Mouse (Mus musculus): ENCODE measurements around the gene Nt5dc2. TPM values are rescaled to one million over a fixed set of nuclear protein-coding genes. Genes with fewer than 3 reads are reported as not detected.

Gene Nt5dc2
- polyA plus RNA-seq, 1 experiment, result 322 TPM

DNA sequence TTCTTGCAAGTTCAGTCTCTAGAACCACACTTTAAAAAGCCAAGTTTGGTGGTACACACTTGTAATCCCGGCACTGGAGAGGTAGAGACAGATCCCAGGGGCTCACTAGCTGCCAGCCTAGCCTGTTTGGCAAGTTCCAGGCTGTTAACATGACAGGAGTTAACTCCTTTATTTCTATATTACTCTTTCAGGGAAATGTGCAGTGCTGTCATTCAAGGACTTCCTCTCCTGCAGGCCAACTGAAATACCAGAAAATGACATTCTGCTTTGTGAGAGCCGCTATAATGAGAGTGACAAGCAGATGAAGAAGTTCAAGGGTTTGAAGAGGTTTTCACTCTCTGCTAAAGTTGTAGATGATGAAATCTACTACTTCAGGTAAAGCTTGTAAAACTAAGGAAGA, 25.7 kb upstream of the Nt5dc2 start:
- Histone ChIP-seq H3ac (ENCODE audit: control insufficient read depth, insufficient read length, low read depth) (no peak overlapping the region), H3K79me2 (ENCODE audit: control insufficient read depth, insufficient read depth) (no peaks in the 10 kb centered on the region), H3K4me3 (ENCODE audit: insufficient read depth, poor library complexity, severe bottlenecking) (no peak overlapping the region), H3K27me3 (ENCODE audit: control insufficient read depth, insufficient read depth, insufficient read length) (no peaks in the 10 kb centered on the region), H3K36me3 (ENCODE audit: control insufficient read depth, insufficient read depth) (peaks cover 68% of the 10 kb centered on the region), H3K79me3 (ENCODE audit: low read depth) (peaks cover 1% of the 10 kb centered on the region)
- TF ChIP-seq MYOG (IDR thresholded peaks at IDR 0.05; ENCODE audit: control insufficient read depth, extremely low read depth, insufficient read length) (no peak), MYOD1 (IDR thresholded peaks at IDR 0.05; ENCODE audit: control insufficient read depth, insufficient read length, low read depth) (no peak), FOSL1 (IDR thresholded peaks at IDR 0.05; ENCODE audit: insufficient read depth, low read length, poor library complexity, severe bottlenecking) (no peak), MAX (IDR thresholded peaks at IDR 0.05) (no peak), CEBPB (IDR thresholded peaks at IDR 0.05; ENCODE audit: low read depth) (no peak), CTCF (IDR thresholded peaks at IDR 0.05; ENCODE audit: control insufficient read depth, insufficient read depth, insufficient read length) (no peak), USF1 (IDR thresholded peaks at IDR 0.05; ENCODE audit: low read depth) (no peak)

DNA sequence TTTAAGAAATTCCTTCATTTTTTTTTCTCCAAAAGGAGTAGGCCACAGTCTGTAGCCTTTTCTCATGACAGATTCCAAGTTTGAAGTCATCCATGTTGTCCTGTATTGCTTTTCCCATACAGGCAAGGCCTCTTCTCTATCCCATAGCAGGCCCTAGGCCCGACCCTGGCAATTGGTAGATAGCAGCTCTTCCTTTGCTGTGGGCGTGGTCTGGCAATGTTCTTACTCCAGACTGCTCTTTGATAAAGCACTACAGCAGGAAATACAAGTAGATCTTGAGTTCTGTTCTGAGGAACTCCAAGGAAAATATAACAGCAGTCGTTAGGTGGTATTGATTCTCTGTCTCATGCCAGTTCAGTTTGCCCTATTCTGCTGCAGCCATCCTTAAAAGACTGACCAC, 20.2 kb upstream of the Nt5dc2 start:
- no peak for TF ChIP-seq MYOD1 (IDR thresholded peaks at IDR 0.05; ENCODE audit: control insufficient read depth, insufficient read length, low read depth)
- no peak for TF ChIP-seq USF1 (IDR thresholded peaks at IDR 0.05; ENCODE audit: low read depth)
- no peak for TF ChIP-seq CTCF (IDR thresholded peaks at IDR 0.05; ENCODE audit: control insufficient read depth, insufficient read depth, insufficient read length)
- no peak for TF ChIP-seq MYOG (IDR thresholded peaks at IDR 0.05; ENCODE audit: control insufficient read depth, extremely low read depth, insufficient read length)
- TF ChIP-seq CEBPB (IDR thresholded peaks at IDR 0.05; ENCODE audit: low read depth), result no peak
- no peak for TF ChIP-seq MAX (IDR thresholded peaks at IDR 0.05)
- TF ChIP-seq FOSL1 (IDR thresholded peaks at IDR 0.05; ENCODE audit: insufficient read depth, low read length, poor library complexity, severe bottlenecking), result no peak
- H3ac ChIP-seq (ENCODE audit: control insufficient read depth, insufficient read length, low read depth), result no peak overlapping the region
- H3K79me2 ChIP-seq (ENCODE audit: control insufficient read depth, insufficient read depth), result no peaks in the 10 kb centered on the region
- H3K4me3 ChIP-seq (ENCODE audit: insufficient read depth, poor library complexity, severe bottlenecking), result no peak overlapping the region
- no peaks in the 10 kb centered on the region for H3K79me3 ChIP-seq (ENCODE audit: low read depth)
- peaks cover 92% of the 10 kb centered on the region for H3K36me3 ChIP-seq (ENCODE audit: control insufficient read depth, insufficient read depth)
- no peaks in the 10 kb centered on the region for H3K27me3 ChIP-seq (ENCODE audit: control insufficient read depth, insufficient read depth, insufficient read length)

DNA sequence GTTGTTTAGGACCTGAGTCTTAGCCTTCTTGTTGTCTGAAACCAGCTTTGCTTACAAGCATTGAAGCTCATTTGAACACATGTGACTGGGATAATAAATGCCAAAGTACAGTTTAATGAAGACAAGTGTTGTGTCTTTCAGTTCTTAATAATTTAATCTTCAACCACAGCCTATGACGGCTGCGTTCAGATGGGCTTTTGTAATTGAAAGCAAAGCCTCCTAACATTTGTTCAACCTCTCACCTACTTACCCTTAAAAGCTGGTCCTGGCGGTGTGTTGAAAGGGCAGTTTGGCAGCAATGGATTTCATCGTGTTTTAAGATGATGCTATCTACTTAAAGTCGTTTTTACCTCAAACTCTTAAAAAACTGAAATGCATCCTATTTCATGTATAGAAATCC, 18.7 kb upstream of the Nt5dc2 start:
- Histone ChIP-seq H3K79me3 (ENCODE audit: low read depth) (no peaks in the 10 kb centered on the region), H3K79me2 (ENCODE audit: control insufficient read depth, insufficient read depth) (no peaks in the 10 kb centered on the region), H3K27me3 (ENCODE audit: control insufficient read depth, insufficient read depth, insufficient read length) (no peaks in the 10 kb centered on the region), H3K36me3 (ENCODE audit: control insufficient read depth, insufficient read depth) (peaks cover 92% of the 10 kb centered on the region), H3K4me3 (ENCODE audit: insufficient read depth, poor library complexity, severe bottlenecking) (no peak overlapping the region), H3ac (ENCODE audit: control insufficient read depth, insufficient read length, low read depth) (no peak overlapping the region)
- TF ChIP-seq CEBPB (IDR thresholded peaks at IDR 0.05; ENCODE audit: low read depth) (no peak), MYOG (IDR thresholded peaks at IDR 0.05; ENCODE audit: control insufficient read depth, extremely low read depth, insufficient read length) (no peak), MAX (IDR thresholded peaks at IDR 0.05) (no peak), MYOD1 (IDR thresholded peaks at IDR 0.05; ENCODE audit: control insufficient read depth, insufficient read length, low read depth) (no peak), USF1 (IDR thresholded peaks at IDR 0.05; ENCODE audit: low read depth) (no peak), FOSL1 (IDR thresholded peaks at IDR 0.05; ENCODE audit: insufficient read depth, low read length, poor library complexity, severe bottlenecking) (no peak), CTCF (IDR thresholded peaks at IDR 0.05; ENCODE audit: control insufficient read depth, insufficient read depth, insufficient read length) (no peak)

DNA sequence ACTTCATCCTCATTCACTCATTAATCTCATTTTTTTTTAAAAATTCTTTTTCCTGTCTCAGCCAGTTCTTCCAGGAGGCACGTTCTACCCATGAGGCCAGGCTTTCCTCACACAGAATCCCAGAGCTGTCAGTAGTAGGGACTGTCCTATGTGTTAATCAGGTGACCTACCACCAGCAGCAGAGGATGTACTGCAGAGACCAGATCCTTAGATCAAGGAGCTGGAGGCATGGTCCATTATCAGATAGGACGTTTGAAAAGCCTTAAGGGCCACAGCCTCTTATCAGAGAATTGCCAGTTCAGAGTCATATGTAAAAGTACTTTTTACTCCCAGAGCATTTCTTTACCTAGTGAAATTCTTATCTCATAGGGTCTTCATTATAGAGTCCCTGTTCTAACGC, 16.8 kb upstream of the Nt5dc2 start:
- no peaks in the 10 kb centered on the region for H3K79me3 ChIP-seq (ENCODE audit: low read depth)

DNA sequence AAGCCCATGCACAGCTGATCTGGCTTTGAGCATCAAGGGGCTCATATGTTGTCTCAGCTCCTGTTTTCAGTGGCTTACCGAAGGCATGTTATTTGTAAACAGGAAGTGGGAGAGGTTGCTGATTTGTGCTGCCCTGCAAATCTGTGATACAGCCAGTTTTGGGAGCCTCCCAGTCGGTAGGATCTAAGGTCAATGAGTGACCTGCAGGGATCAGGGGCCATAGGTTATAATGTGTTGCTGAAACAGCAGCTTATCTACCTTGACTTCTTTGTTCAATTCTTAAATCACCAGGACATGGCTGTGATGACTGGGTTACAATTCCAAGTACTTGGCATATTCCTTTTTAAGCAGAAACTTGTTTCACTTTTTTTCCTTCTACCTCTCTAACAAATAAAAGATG, 15.3 kb upstream of the Nt5dc2 start:
- Histone ChIP-seq H3ac (ENCODE audit: control insufficient read depth, insufficient read length, low read depth) (no peak overlapping the region), H3K79me3 (ENCODE audit: low read depth) (no peaks in the 10 kb centered on the region), H3K4me3 (ENCODE audit: insufficient read depth, poor library complexity, severe bottlenecking) (no peak overlapping the region), H3K27me3 (ENCODE audit: control insufficient read depth, insufficient read depth, insufficient read length) (no peaks in the 10 kb centered on the region), H3K79me2 (ENCODE audit: control insufficient read depth, insufficient read depth) (no peaks in the 10 kb centered on the region), H3K36me3 (ENCODE audit: control insufficient read depth, insufficient read depth) (peaks cover 93% of the 10 kb centered on the region)
- TF ChIP-seq MYOG (IDR thresholded peaks at IDR 0.05; ENCODE audit: control insufficient read depth, extremely low read depth, insufficient read length) (no peak), MYOD1 (IDR thresholded peaks at IDR 0.05; ENCODE audit: control insufficient read depth, insufficient read length, low read depth) (no peak), CTCF (IDR thresholded peaks at IDR 0.05; ENCODE audit: control insufficient read depth, insufficient read depth, insufficient read length) (no peak), USF1 (IDR thresholded peaks at IDR 0.05; ENCODE audit: low read depth) (no peak), CEBPB (IDR thresholded peaks at IDR 0.05; ENCODE audit: low read depth) (no peak), FOSL1 (IDR thresholded peaks at IDR 0.05; ENCODE audit: insufficient read depth, low read length, poor library complexity, severe bottlenecking) (no peak), MAX (IDR thresholded peaks at IDR 0.05) (no peak)

More for the DNA sequence above, 16.8 kb upstream of the Nt5dc2 start:
- Histone ChIP-seq H3ac (ENCODE audit: control insufficient read depth, insufficient read length, low read depth) (no peak overlapping the region), H3K36me3 (ENCODE audit: control insufficient read depth, insufficient read depth) (peaks cover 95% of the 10 kb centered on the region), H3K4me3 (ENCODE audit: insufficient read depth, poor library complexity, severe bottlenecking) (no peak overlapping the region), H3K27me3 (ENCODE audit: control insufficient read depth, insufficient read depth, insufficient read length) (no peaks in the 10 kb centered on the region), H3K79me2 (ENCODE audit: control insufficient read depth, insufficient read depth) (no peaks in the 10 kb centered on the region)
- TF ChIP-seq CTCF (IDR thresholded peaks at IDR 0.05; ENCODE audit: control insufficient read depth, insufficient read depth, insufficient read length) (no peak), MYOD1 (IDR thresholded peaks at IDR 0.05; ENCODE audit: control insufficient read depth, insufficient read length, low read depth) (no peak), MYOG (IDR thresholded peaks at IDR 0.05; ENCODE audit: control insufficient read depth, extremely low read depth, insufficient read length) (no peak), MAX (IDR thresholded peaks at IDR 0.05) (no peak), FOSL1 (IDR thresholded peaks at IDR 0.05; ENCODE audit: insufficient read depth, low read length, poor library complexity, severe bottlenecking) (no peak), USF1 (IDR thresholded peaks at IDR 0.05; ENCODE audit: low read depth) (no peak), CEBPB (IDR thresholded peaks at IDR 0.05; ENCODE audit: low read depth) (no peak)

Data from C2C12 (cell line).